Mouse (Mus musculus): ENCODE measurements around the gene Abcg8. TPM values are rescaled to one million over a fixed set of nuclear protein-coding genes. Genes with fewer than 3 reads are reported as not detected.

The Abcg8 gene
- polyA plus RNA-seq, 1 experiment from 2014 or later = 0.17 TPM

DNA sequence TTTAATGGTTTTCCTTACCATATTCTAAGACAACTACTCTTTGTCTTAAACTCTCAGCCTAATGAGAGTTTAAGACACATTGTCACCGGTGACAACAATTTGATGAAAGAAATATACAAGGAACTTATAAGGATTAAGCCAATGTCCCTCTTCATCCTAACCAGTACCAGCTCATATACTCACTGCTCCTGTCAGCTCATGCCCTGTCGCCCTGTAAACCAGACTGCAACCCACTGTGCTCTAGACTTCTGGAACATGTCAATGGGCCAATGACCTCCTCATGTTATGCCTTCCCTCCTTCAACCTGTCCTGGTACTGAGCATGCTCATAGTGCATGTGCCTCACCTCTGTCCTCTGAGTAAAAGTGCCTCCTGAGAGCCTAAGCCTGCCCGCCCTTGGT lies 8.3 kb upstream of the Abcg8 start:
- Histone ChIP-seq H3K4me3 (ENCODE audit: low read depth, low read length) (no peak overlapping the region), H3K4me1 (replicated peaks; ENCODE audit: control insufficient read depth, insufficient read depth, low read length) (no peaks in the 10 kb centered on the region), H3K9ac (ENCODE audit: low read length) (no peak overlapping the region), H3K27ac (ENCODE audit: low read depth, low read length) (no peak overlapping the region), H3K9me3 (ENCODE audit: control insufficient read depth, low read length) (no peaks in the 10 kb centered on the region), H3K36me3 (ENCODE audit: control insufficient read depth, insufficient read depth, low read length) (no peaks in the 10 kb centered on the region), H3K4me2 (ENCODE audit: low read depth, low read length, severe bottlenecking) (no peak overlapping the region), H3K27me3 (ENCODE audit: control insufficient read depth, insufficient read depth, low read length) (no peaks in the 10 kb centered on the region)
- DNase-seq (ENCODE audit: low spot score) (no peak), ATAC-seq (replicated peaks; ENCODE audit: low FRiP score) (no peak)
- WGBS = 92% methylated on average over 3 of the region's 3 CpGs

- no peak overlapping the region for H3K27ac ChIP-seq (ENCODE audit: low read depth, low read length)
- no peak for DNase-seq (ENCODE audit: low spot score)
- ATAC-seq (replicated peaks; ENCODE audit: low FRiP score) = no peak
Measured at GRCm38 (mm10) chr17:84672376-84673369, 3.4 kb upstream of the Abcg8 start.

GRCm38 (mm10) chr17:84674048-84674447 lies 2.1 kb upstream of the Abcg8 start:
- H3K36me3 ChIP-seq (ENCODE audit: control insufficient read depth, insufficient read depth, low read length) = no peaks in the 10 kb centered on the region
- H3K27me3 ChIP-seq (ENCODE audit: control insufficient read depth, insufficient read depth, low read length) = peaks cover 3% of the 10 kb centered on the region; the same call in 1 of the 2 replicates
- peak; percentile 77 for ATAC-seq (replicated peaks; ENCODE audit: low FRiP score)
- WGBS = 6% methylated on average over 7 of the region's 7 CpGs
- H3K27ac ChIP-seq (ENCODE audit: low read depth, low read length) = no peak overlapping the region
- peaks cover 9% of the 10 kb centered on the region; the same call in 1 of the 2 replicates for H3K4me1 ChIP-seq (replicated peaks; ENCODE audit: control insufficient read depth, insufficient read depth, low read length)
- no peak for DNase-seq (ENCODE audit: low spot score)
- H3K4me3 ChIP-seq (ENCODE audit: low read depth, low read length) = no peak overlapping the region
- H3K9me3 ChIP-seq (ENCODE audit: control insufficient read depth, low read length) = no peaks in the 10 kb centered on the region
- 0 out of 2 replicates have a peak overlapping the region, but pooled peaks have one; percentile 11 for H3K4me2 ChIP-seq (ENCODE audit: low read depth, low read length, severe bottlenecking)
- H3K9ac ChIP-seq (ENCODE audit: low read length) = no peak overlapping the region

More at GRCm38 (mm10) chr17:84672376-84673369, 3.4 kb upstream of the Abcg8 start:
- Histone ChIP-seq H3K4me2 (ENCODE audit: low read depth, low read length, severe bottlenecking) (no peak overlapping the region), H3K9ac (ENCODE audit: low read length) (no peak overlapping the region), H3K9me3 (ENCODE audit: control insufficient read depth, low read length) (no peaks in the 10 kb centered on the region), H3K27me3 (ENCODE audit: control insufficient read depth, insufficient read depth, low read length) (peaks cover 3% of the 10 kb centered on the region; the same call in 1 of the 2 replicates), H3K4me3 (ENCODE audit: low read depth, low read length) (no peak overlapping the region), H3K4me1 (replicated peaks; ENCODE audit: control insufficient read depth, insufficient read depth, low read length) (peaks cover 9% of the 10 kb centered on the region; the same call in 1 of the 2 replicates), H3K36me3 (ENCODE audit: control insufficient read depth, insufficient read depth, low read length) (no peaks in the 10 kb centered on the region)
- 78% methylated on average over 16 of the region's 16 CpGs for WGBS

GRCm38 (mm10) chr17:84675204-84675603 lies 898 bp upstream of the Abcg8 start:
- peak overlapping the region; percentile 70 for H3K27ac ChIP-seq (ENCODE audit: low read depth, low read length)
- no peak for DNase-seq (ENCODE audit: low spot score)

DNA sequence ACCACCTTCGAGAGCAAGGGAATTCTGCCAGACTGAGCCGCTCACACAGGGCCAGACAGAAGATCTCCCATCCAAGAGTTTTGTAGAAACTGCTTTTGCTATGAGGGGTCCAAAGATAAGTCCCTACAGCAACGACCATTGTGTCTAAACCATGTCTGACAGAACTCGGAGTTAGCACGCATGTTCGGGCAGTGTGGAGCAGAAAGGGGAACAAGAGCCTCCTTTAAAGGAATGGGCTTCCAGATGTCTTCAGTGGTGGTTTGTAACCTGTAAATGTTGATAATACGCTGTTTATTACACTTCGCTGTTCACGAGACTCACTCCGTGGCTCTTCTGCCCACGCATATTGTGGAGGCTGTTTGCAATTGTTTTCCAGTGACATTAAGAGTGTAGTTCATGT lies 1.5 kb downstream of the Abcg8 start:
- H3K27ac ChIP-seq (ENCODE audit: low read depth, low read length) = no peak overlapping the region
- H3K9me3 ChIP-seq (ENCODE audit: control insufficient read depth, low read length) = no peaks in the 10 kb centered on the region
- H3K9ac ChIP-seq (ENCODE audit: low read length) = no peak overlapping the region
- DNase-seq (ENCODE audit: low spot score) (no peak), ATAC-seq (replicated peaks; ENCODE audit: low FRiP score) (no peak)
- H3K4me1 ChIP-seq (replicated peaks; ENCODE audit: control insufficient read depth, insufficient read depth, low read length) = peaks cover 9% of the 10 kb centered on the region; the same call in 1 of the 2 replicates
- no peaks in the 10 kb centered on the region for H3K36me3 ChIP-seq (ENCODE audit: control insufficient read depth, insufficient read depth, low read length)
- WGBS = 94% methylated on average over 11 of the region's 11 CpGs
- no peak overlapping the region for H3K4me3 ChIP-seq (ENCODE audit: low read depth, low read length)
- H3K27me3 ChIP-seq (ENCODE audit: control insufficient read depth, insufficient read depth, low read length) = peaks cover 3% of the 10 kb centered on the region; the same call in 1 of the 2 replicates
- H3K4me2 ChIP-seq (ENCODE audit: low read depth, low read length, severe bottlenecking) = no peak overlapping the region

More at GRCm38 (mm10) chr17:84675204-84675603, 898 bp upstream of the Abcg8 start:
- peaks cover 3% of the 10 kb centered on the region; the same call in 1 of the 2 replicates for H3K27me3 ChIP-seq (ENCODE audit: control insufficient read depth, insufficient read depth, low read length)
- H3K9me3 ChIP-seq (ENCODE audit: control insufficient read depth, low read length) = no peaks in the 10 kb centered on the region
- H3K4me2 ChIP-seq (ENCODE audit: low read depth, low read length, severe bottlenecking) = no peak overlapping the region
- H3K9ac ChIP-seq (ENCODE audit: low read length) = no peak overlapping the region
- ATAC-seq (replicated peaks; ENCODE audit: low FRiP score) = no peak
- H3K4me1 ChIP-seq (replicated peaks; ENCODE audit: control insufficient read depth, insufficient read depth, low read length) = peaks cover 9% of the 10 kb centered on the region; the same call in 1 of the 2 replicates
- H3K4me3 ChIP-seq (ENCODE audit: low read depth, low read length) = no peak overlapping the region
- 54% methylated on average over 4 of the region's 4 CpGs for WGBS
- no peaks in the 10 kb centered on the region for H3K36me3 ChIP-seq (ENCODE audit: control insufficient read depth, insufficient read depth, low read length)

DNA sequence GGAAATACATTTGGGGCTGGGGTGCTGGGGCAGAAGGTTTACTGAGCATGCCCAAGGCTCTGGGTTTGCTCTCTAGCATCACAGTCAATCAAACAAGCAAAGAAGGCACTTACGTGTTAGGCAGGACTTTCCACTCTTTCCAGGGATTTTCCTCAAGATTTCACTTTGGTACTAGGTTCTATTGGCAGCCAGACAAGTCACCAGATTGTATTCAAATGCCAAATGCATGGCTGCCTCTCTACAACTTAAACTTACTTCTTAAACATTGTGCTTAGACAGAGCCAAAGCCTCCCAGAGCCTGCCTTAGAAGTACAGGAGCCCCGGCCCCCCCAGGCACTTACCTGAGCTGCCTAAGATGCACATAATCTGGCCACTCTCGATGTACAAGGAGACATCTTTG lies 5.6 kb downstream of the Abcg8 start:
- WGBS = 83% methylated on average over 3 of the region's 3 CpGs
- no peak overlapping the region for H3K9ac ChIP-seq (ENCODE audit: low read length)
- H3K27me3 ChIP-seq (ENCODE audit: control insufficient read depth, insufficient read depth, low read length) = no peaks in the 10 kb centered on the region
- no peaks in the 10 kb centered on the region for H3K9me3 ChIP-seq (ENCODE audit: control insufficient read depth, low read length)
- DNase-seq (ENCODE audit: low spot score) (no peak), ATAC-seq (replicated peaks; ENCODE audit: low FRiP score) (no peak)
- H3K36me3 ChIP-seq (ENCODE audit: control insufficient read depth, insufficient read depth, low read length) = no peaks in the 10 kb centered on the region
- H3K4me2 ChIP-seq (ENCODE audit: low read depth, low read length, severe bottlenecking) = no peak overlapping the region
- no peak overlapping the region for H3K27ac ChIP-seq (ENCODE audit: low read depth, low read length)
- H3K4me3 ChIP-seq (ENCODE audit: low read depth, low read length) = no peak overlapping the region
- no peaks in the 10 kb centered on the region for H3K4me1 ChIP-seq (replicated peaks; ENCODE audit: control insufficient read depth, insufficient read depth, low read length)

GRCm38 (mm10) chr17:84682734-84683717 lies 6.9 kb downstream of the Abcg8 start, which contains the start of gene Abcg5:
Gene Abcg5 (minus strand): TSS chr17:84683011.
- H3K9ac ChIP-seq (ENCODE audit: low read length) = no peak within 1 kb of the TSS
- no peaks in the 10 kb centered on the region for H3K27me3 ChIP-seq (ENCODE audit: control insufficient read depth, insufficient read depth, low read length)
- H3K4me1 ChIP-seq (replicated peaks; ENCODE audit: control insufficient read depth, insufficient read depth, low read length) = no peaks in the 10 kb centered on the region
- DNase-seq (ENCODE audit: low spot score) (no peak), ATAC-seq (replicated peaks; ENCODE audit: low FRiP score) (no peak)
- H3K36me3 ChIP-seq (ENCODE audit: control insufficient read depth, insufficient read depth, low read length) = no peaks in the 10 kb centered on the region
- H3K27ac ChIP-seq (ENCODE audit: low read depth, low read length) = no peak within 1 kb of the TSS
- 80% methylated on average over 18 of the region's 18 CpGs for WGBS
- no peak within 1 kb of the TSS for H3K4me2 ChIP-seq (ENCODE audit: low read depth, low read length, severe bottlenecking)
- H3K9me3 ChIP-seq (ENCODE audit: control insufficient read depth, low read length) = no peaks in the 10 kb centered on the region
- no peak within 1 kb of the TSS for H3K4me3 ChIP-seq (ENCODE audit: low read depth, low read length)

GRCm38 (mm10) chr17:84684284-84684683 lies 8.2 kb downstream of the Abcg8 start:
- no peaks in the 10 kb centered on the region for H3K4me1 ChIP-seq (replicated peaks; ENCODE audit: control insufficient read depth, insufficient read depth, low read length)
- 52% methylated on average over 6 of the region's 6 CpGs for WGBS
- H3K4me3 ChIP-seq (ENCODE audit: low read depth, low read length) = no peak overlapping the region
- no peak overlapping the region for H3K9ac ChIP-seq (ENCODE audit: low read length)
- ATAC-seq (replicated peaks; ENCODE audit: low FRiP score) (no peak), DNase-seq (ENCODE audit: low spot score) (no peak)
- H3K36me3 ChIP-seq (ENCODE audit: control insufficient read depth, insufficient read depth, low read length) = no peaks in the 10 kb centered on the region
- H3K27me3 ChIP-seq (ENCODE audit: control insufficient read depth, insufficient read depth, low read length) = no peaks in the 10 kb centered on the region
- H3K27ac ChIP-seq (ENCODE audit: low read depth, low read length) = no peak overlapping the region
- H3K4me2 ChIP-seq (ENCODE audit: low read depth, low read length, severe bottlenecking) = no peak overlapping the region
- H3K9me3 ChIP-seq (ENCODE audit: control insufficient read depth, low read length) = no peaks in the 10 kb centered on the region
